Mouse (Mus musculus): ENCODE results near the gene Cerk.

Cerk gene

GRCm38 (mm10) chr15:86089991-86090529 lies 95.9 kb downstream of the Cerk start:
- DNase-seq (ENCODE audit: low spot score): peak; percentile 74
